Mouse (Mus musculus): Measurements from ENCODE around the gene Defb45.

The Defb45 gene

GRCm38 (mm10) chr2:152604057-152604456 is 4.9 kb upstream of the Defb45 start, which contains the start of gene Defb36:
Gene Defb36 (plus strand): TSS chr2:152604327.
- DNase-seq: peak; percentile 22

- no peak for DNase-seq
Observed at GRCm38 (mm10) chr2:152601275-152601960, 2.2 kb upstream of the Defb45 start.

DNA sequence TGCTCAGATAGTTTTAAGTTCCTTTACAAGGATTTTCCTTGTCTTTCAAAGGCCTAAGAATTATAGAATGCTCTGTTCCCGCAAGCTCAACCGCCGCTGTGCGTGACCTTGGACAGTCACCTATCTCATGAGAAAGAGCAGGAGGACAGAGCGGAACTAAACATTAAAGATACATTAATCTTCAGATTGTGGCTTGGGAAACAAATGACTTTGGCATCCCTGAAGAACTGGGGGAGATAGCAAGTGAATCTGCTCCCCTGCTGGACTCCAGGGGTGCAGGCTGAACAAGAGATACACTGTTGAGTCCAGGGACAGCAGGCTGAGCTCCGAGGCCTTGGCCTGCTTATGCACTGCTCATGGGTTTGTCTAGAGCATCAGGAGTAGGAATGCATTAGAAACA is 877 bp upstream of the Defb45 start:
- no peak for DNase-seq

DNA sequence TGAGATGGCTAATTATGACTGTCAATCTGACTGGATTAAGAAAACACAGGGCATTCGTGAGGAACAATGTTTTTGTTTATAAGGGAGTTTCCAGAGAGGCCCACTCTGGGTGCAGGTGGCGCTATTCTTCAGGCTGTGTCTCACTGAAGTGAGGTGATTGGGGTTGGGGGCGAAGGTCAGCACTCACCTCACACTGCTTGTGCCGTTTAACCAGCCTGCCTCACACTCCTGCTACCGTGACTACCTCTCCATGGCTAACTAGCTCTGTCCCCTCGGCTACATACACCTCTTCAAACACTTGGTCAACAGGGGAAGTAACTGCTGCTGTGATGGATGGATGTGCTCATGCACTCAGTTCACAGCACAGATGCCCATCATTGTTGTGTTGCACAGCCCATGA is 10.2 kb downstream of the Defb45 start:
- DNase-seq: no peak

GRCm38 (mm10) chr2:152588450-152588849 is 10.7 kb downstream of the Defb45 start:
- DNase-seq: no peak

DNA sequence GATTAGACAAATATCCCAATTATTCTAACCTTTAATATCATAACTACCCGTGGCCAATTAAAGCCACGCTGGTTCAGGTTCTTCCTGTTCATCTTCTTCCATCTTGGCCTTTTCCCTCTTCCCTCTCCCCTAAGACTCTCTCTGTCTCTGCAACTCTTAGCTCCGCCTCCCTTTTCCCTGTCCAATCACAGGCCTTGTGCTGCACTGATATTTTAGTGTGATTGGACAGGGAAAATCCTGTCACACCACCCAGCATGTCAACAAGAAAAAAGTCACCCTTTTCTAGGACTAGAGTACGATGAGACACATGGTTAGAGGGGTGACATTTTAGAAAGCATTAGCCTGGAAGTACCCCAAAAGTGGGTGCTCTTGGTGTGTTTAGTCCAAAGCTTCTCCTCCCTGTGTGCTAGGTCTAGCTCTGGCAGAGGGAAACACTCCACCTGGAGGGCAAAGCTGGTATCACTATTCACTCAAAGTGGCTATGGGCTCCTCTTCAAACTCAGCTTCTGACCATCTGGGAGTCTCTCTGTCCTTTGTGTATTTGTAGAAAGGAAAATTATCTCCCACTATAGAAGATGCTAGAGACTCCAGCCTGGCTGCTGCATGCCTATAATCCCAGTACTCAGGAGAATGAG is 12.2 kb downstream of the Defb45 start:
- DNase-seq: no peak

GRCm38 (mm10) chr2:152580612-152581011 is 18.6 kb downstream of the Defb45 start:
- no peak for DNase-seq

DNA sequence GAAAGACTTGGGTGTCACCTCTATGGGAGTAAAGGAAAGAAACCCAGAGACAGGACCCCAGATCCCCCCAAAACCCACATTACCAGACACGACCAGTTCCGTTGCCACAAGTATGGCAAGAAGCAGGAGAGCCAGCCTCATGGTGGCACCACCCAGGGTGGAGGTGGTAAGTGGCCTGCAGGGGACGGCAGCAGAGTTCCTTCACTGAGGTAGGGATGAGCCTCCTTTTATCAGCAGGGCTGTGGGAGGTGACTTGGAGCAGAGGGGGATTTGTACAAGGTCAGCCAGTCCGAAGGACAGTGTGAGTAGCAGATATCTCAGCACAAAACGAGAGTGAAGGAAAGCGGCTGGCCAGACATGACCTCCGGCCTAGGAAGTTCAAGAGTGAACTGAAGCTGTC is 19.1 kb downstream of the Defb45 start, which contains the start of gene Defb19:
TSS of gene Defb19 (minus strand) at position 206 of the 400 bp plus-strand sequence.
- DNase-seq: no peak

DNA sequence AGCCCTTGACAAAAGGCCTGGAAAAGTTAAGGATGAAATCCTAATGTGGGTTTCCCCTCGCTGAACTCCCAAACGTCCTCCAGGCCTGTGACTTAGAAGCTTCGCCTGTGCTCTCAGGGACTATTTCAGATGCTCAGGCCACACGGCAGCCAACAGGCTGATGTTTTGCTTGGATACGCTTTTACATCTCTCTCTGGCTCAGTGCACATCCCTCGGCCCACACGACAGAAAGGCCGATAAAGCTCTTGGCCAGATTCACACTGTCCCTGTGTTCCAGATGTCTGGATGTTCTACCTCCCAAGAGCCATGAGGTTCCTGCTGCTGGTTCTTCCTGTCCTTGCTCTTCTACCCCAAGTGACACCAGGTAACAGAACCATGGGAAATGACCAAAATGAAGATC is 25.7 kb downstream of the Defb45 start:
- no peak for DNase-seq

DNA sequence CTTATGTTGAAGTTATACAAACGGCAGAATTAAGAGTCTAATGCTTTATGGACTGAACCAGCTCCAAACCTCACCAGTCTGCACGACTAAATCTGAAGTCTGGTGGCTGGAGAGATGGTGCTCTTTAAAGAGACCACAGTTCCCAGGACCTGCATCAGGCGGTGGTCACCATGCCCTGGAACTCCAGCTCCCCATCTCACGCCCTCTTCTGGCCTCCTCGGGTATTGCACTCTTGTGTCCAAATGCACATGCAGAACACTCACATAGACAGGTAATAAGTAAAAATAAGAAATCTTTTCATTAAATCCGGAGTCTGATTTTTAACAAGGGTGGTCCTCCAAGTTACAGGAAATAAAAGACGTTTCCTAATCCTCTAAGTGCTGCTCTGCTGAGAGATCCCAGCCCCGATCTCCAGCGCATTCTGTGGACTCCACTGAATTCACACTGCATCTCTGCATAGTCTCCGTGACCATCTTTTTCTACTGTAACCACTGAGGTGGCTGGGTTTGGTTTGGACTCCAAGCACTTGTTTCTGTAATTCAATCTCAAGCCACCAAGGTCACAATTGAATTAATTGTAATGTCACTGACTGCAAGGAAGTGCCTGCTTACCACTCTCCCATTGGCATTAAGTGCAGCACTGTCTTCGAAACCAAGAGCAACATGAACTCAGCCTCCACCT is 26.9 kb downstream of the Defb45 start, which contains the start of gene Defb21:
TSS of gene Defb21 (plus strand) at position 631 of the 681 bp plus-strand sequence.
- DNase-seq: peak; percentile 24

- no peak for DNase-seq
Observed at GRCm38 (mm10) chr2:152570313-152570712, 28.9 kb downstream of the Defb45 start.

- DNase-seq: no peak
Observed at GRCm38 (mm10) chr2:152569881-152570280, 29.3 kb downstream of the Defb45 start.

DNA sequence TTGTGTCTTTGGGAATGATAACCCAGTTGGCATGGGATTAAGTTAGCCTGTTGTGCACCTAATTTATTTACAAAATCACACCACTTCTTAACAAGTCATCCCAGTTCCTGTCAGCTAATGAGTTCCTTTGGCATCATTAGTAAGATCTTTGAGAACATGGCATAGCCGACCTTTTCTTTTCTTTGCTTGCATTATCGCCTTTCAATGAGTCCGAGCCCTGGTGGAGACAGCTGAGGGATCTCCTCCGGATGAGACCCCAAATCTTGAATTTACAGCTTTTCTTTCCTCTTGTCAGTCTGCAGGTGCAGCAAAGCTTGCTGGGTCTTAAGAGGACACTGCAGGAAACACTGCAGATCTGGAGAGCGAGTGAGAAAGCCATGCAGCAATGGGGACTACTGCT is 30.2 kb downstream of the Defb45 start, which contains the start of gene Gm17416:
TSS of gene Gm17416 (plus strand) at position 301 of the 400 bp plus-strand sequence.
- DNase-seq: no peak

GRCm38 (mm10) chr2:152556655-152557054 is 42.5 kb downstream of the Defb45 start:
- DNase-seq: no peak

- DNase-seq: peak; percentile 76
Observed at GRCm38 (mm10) chr2:152553774-152554423, 45.3 kb downstream of the Defb45 start.

DNA sequence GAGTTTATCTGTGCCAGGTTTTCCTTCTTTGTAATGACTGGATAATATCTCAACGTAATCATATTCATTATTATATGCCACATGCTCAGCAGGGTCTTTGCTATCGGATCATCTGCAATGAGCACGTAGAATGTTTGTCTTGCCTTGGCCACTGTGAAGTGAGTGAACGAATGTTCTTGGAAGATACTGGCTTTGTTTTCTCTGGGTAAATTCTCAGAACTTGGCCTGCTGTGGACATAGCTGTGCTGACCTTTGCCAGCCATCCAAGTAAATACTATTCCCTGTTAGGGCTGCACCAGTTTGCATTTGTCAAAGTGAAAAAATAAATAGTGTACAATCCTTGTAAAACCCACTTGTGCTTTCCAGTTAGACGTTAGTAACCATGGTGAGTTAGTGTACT is 51.1 kb downstream of the Defb45 start:
- DNase-seq: no peak

DNA sequence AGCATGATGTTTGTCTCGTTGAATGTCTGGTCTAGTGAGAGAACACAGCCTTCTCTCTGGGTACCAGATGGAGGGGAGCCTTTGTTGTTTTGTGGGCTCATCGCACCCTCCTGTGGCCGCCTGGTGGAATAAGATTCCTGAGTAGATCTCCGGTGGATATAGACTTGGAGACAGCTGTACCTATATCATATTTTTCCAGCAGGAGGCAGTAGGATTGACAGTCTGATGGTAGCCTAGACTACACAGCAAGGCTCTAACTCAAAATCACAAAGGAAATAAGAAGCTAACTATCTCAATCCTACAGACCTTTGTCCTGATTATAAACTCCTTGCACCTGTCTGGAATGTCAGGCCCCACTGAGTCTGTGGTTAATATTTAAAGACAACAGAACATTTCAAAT is 54.5 kb downstream of the Defb45 start:
- DNase-seq: peak; percentile 61

DNA sequence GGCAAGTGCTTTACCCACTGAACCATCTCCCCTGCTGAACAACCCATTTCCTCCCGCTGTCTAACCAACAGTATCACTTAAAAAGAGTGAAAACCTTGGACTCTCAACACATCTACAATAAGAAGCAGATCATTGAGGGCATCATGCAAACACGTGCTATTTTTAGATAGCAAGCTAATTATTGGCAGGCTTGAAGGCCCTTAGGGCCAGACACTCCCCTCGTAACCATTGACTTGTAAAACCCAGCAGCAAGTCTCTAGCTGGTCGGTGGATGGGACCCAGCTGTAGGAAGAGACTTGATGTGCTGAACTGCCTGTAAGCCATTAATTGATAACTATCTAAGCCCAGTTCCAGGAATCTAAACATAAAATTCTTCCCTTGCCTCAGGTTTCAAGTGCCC is 55.7 kb downstream of the Defb45 start:
- DNase-seq: no peak

Data from right cerebral cortex, postnatal 4 days (tissue).